Mouse (Mus musculus) urinary bladder, postnatal 14 days (tissue): Measurements from ENCODE around the gene Npas2.

ENCODE experiments used
- DNase-seq: peaks from one replicate; pipeline ENCODE4 v3.0.0; 2021; ENCODE audit warnings: low spot score

The Npas2 gene

DNA sequence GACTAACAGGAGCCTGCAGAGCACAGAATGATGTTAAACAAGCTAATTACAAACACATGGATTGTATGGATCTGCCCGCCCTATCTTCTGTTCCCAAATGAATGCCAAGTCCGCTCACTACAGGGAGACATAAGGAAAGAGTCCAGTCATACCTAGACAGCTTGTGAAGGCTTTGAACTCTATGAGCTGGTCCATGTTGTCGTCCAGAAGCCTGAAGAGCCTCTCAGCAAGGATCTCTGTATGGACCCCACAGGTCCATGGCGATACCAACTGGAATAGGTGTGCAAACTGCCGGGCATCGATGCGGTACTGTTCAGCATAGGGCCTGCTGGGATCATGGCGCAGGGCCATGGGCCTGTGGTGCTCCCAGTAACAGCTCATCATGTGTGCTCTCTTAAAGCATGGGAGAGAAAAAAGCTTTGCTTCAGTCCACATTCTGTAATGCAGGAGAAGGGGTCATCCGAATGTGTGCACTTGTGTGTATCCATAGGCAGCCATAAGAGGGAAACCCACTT, 183.3 kb downstream of the Npas2 start:
- DNase-seq, result no peak

DNA sequence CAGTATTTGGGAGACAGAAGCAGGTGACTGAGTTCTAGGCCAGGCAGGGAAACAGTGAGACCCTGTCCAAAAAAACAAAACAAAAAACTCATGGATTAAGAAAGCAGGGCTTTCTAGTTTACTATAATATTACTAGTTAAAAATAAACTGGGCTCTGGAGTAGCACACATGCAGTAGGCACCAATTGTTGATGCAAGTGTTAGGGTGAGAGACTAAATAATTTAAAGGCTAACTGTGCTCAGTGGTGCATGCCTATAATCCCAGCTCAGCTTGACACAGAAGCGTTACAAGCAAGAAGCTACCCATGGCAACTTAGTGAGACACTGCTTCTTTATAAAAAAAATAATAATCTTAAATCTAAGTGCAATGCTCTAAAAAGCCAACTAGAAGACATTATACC, 185.0 kb downstream of the Npas2 start:
- DNase-seq, result no peak

DNA sequence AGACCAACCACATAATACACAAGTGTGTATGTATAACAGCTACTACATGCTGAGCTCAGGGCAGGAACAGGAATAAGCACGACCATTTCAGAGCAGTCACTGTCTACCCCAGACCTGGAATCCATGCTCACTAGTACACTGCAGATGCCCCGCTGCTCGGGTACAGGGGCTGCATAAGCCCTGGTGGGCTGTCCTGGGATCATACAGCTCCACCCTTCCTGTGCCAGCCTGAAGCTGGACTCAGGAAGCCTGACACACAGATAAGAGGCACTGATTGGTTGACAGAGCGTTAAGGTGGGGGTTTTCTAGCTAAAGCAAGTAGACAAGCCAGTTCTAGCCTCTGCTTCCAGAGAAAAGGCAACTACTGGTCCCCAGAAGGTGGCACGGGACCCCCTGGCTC, 185.5 kb downstream of the Npas2 start:
- DNase-seq, result no peak

DNA sequence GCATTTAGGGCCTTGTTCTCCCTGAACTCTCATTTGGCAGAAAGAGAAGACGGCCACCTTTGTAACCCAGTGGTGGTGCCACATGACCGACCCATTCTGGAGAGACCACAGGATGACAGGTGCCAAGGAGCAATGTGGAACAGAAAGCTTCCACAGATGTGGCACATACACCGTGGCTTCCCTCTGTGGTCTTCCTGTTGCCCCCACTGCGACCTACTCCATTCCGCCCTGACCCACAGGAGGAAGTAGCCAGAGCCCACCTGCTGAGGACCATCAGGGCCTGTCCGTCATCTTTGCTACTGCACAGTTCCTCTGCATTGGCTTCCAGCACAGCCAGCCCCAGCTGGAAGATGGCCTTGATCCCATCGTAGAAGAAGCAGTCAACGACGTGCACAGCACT, 187.5 kb downstream of the Npas2 start:
- DNase-seq, result no peak

DNA sequence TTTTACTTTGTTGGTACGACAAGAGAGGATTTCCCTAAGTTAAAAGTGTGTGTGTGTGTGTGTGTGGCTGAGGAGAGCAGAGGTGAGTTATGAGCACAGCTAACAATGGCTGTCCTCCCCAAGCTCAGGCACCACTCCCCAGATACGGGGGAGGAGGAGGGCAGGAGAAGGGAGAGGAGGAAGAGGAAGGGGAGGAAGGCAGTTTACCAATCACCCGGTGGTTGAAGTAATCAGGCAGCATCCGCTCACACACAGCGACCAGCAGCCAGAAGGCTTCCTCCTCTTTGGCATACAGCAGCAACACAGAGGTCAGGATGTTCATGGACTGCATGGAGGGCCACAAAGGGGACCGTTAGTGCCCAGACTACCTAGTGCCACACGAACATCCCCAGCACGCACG, 191.4 kb downstream of the Npas2 start:
- DNase-seq, result no peak

DNA sequence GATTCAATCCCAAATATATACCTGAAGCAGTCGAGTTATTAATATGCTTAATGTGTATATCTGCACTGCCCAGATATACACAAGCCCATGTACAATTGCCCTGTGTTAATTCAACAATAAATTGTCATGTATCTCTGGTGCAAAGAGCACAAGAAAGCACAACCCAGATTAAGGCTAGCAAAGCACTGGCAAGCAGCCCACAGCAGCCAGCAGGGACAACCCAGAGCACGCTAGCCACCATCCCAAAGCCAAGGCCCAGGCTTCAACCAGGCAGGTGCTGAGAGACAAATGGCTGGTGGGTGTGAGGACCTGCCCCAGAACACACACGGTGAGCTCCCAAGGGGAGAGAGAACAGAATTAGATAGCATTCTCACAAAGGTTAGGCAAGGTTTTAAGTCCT, 192.9 kb downstream of the Npas2 start:
- no peak for DNase-seq

DNA sequence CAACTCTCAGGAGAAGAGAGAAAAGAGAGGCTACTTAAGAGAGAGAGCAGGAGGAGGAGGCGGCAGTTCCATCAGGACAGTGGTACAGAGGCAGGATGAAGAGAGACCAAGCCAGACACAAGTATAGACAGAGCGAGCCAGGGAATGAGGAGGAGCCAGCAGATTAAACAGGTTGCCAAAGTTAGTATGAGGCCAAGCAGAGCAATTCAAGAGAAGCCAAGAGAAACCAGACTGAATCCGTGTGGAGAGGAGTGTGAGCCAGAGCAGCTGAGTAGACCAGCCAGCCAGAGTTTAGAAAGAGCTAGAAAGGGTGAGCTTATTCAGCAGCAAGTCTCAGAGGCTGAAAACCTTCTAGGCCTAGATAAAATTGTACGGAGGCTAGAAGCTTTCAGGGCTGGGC, 194.0 kb downstream of the Npas2 start:
- DNase-seq, result peak; percentile 26

DNA sequence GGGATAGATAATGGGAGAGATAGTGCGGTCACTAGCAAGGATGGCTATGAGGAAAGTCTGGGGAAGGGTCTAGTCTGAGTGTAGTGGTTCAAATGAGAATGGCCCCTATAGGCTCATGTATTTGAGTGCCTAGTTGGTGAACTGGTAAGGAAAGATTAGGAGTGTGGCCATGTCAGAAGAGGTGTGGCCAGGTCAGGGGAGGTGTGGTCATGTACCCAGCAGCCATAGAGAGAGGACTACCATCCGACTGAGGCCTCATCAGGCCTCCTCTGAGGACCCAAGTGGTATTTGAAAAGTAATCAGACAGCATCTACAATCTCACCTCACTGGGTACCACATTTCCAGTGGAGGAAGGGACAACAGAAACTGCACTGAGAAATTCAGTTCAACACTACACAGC, 194.6 kb downstream of the Npas2 start:
- no peak for DNase-seq

DNA sequence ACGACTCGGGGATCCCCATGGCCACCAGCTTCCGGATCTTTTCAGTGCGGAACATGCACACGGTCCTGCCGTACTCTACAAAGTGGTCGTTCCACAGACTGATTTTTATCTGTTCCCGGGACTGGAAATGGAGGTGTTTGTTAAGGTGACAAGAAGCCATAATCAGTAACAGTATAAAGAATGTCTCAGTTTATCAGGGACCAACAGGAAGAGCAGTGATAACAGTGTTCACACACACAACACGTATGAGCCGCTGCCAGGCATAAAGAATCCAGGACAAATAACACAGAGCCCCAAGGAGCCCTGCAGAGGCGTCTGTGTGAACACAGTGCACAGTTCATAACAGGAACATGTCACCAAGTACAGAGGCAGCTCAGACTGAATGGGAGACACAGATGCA, 195.8 kb downstream of the Npas2 start:
- no peak for DNase-seq

GRCm38 (mm10) chr1:39391652-39392051, 198.1 kb downstream of the Npas2 start:
- no peak for DNase-seq

- peak; percentile 80 for DNase-seq
Measured at GRCm38 (mm10) chr1:39392189-39392588, 198.7 kb downstream of the Npas2 start.

- DNase-seq, result no peak
Measured at GRCm38 (mm10) chr1:39393217-39393867, 199.8 kb downstream of the Npas2 start.

GRCm38 (mm10) chr1:39394096-39394495, 200.6 kb downstream of the Npas2 start:
- no peak for DNase-seq

GRCm38 (mm10) chr1:39394650-39395049, 201.1 kb downstream of the Npas2 start:
- no peak for DNase-seq

- DNase-seq, result no peak
Measured at GRCm38 (mm10) chr1:39396347-39396746, 202.8 kb downstream of the Npas2 start.

GRCm38 (mm10) chr1:39398284-39398683, 204.8 kb downstream of the Npas2 start:
- DNase-seq, result no peak

DNA sequence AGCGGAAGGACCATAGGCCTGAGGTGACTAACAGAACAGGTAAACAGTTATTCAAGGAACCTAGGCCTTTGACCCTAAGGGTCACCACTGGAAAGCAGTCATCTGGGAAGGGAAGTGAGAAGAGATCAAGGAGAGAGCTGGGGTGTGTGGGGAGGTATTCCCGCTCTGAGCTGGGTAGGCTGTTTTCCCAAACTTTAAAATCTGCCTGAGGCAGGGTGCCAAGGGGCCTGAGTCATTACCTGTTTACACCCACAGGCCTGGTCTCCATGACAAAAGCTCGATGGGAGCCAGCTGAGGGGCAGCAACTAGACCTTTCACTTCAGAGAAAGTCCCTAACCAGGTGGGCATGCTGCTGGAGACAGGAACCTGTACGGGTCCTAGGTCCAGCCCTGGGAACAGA, 205.7 kb downstream of the Npas2 start:
- peak; percentile 74 for DNase-seq

DNA sequence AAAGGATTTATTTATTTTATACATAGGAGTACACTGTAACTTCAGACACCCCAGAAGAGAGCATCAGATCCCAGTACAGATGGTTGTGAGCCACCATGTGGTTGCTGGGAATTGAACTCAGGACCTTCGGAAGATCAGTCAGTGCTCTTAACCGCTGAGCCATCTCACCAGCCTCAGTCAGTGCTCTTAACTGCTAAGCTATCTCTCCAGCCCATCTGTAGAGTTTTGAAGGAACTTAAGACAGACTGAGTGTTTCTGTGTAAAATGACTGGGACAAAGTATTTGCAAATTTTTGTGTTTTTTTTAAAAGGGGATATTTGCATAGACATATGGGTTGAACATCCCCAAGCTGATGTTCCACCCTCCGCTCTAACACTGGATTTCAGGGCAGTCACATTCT, 206.6 kb downstream of the Npas2 start:
- no peak for DNase-seq

DNA sequence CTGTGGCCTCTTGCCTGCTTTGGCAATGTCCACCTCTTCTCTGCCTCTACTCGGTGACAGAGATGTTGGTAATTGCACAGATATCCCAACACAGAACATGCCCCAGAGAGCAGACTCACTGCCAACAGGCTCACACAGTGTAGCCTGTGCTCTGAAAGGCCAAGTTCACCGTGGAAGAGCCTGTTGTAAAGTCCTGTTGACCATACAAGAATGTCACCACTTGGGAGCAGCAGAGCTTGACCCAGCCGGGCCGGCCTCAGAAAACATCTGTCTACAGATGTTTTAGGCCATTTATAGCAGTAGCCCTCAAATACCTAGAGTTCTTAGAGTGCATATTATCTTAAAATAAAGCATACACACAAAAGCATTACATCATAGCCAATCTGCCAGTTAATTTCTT, 213.6 kb downstream of the Npas2 start:
- DNase-seq, result no peak

DNA sequence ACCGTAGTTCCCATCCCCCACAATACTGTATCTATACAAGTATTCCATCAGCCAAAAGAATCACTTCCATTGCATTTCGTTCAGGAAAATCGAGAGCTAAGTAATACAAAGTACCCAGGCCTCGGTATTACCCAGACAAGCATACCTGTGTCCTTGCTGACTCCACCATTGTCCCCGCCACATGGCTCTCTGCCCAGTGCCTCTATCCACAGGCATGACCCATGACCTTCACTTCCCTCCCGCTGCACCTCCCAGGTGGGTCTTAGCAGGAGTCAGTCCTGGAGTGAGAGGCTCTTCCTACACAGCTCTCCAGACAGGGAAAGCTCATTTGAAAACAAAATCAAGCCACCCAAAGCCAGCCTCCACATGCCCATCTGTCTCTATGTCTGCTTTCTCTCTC, 214.6 kb downstream of the Npas2 start:
- DNase-seq, result no peak

DNA sequence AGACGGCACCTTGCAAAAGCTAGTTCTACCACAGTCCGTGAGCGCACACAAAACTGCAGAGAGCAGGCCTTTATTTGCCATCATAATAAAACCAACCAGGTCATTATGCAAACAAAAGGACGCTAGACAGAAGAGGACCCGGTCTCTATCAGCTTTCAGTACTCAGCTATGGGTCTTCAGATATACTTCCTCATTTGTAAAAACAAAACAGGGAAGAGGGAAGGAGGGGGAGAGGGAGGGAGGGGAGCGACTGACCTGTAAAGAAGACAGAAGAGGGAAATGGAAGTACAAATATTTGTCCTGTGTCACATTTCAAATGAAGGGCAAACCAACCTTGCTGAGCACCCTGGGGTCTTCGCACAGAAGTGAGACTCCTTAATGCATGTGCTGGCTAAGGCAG, 215.1 kb downstream of the Npas2 start:
- no peak for DNase-seq

DNA sequence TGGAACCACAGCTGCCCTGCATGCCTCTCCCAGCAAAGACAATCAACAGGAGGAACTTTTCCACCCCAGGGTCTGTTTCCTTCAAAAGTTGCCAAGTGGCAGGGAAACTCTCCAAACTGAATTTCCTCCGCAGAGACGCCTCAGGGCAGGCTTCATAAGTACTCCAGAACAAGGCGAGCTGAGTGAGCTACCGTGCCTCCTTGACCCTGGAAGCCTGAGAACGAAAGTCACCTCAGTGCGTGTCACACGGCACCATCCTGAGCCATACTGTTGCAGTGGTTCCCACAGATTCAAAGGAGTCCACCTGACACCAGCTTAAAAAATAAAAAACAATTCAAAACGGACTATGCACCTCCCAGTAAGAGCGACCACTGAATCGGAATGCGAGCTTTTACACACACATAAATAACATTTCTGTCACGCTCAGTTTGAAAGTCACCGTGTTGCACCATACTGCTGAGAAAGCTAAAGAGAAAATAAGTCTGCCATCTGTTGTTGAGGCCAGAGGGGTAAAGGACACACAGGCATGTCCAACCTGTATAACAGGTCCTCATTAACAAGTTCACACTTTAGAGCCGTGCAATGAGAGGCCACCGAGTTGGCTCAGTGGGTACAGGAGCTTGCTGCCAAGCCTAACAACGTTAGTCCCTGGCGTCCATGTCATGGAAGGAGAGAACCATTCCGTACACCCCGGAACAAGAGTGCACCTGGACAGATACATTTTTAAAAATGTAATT, 216.7 kb downstream of the Npas2 start:
- DNase-seq, result peak; percentile 49
